Mouse (Mus musculus) bone marrow macrophage, adult 2 months (primary cell): ENCODE data around the gene Aarsd1.

ENCODE experiments used
- CTCF ChIP-seq: IDR thresholded peaks from 2 replicates; pipeline ENCODE4 v1.5.1; 2012; ENCODE audit warnings: low read depth, mild to moderate bottlenecking, low read length, moderate library complexity
- POLR2A ChIP-seq: IDR thresholded peaks from 2 replicates; pipeline ENCODE4 v1.6.1; 2012; ENCODE audit warnings: mild to moderate bottlenecking, low read depth, low read length, borderline replicate concordance

DNA sequence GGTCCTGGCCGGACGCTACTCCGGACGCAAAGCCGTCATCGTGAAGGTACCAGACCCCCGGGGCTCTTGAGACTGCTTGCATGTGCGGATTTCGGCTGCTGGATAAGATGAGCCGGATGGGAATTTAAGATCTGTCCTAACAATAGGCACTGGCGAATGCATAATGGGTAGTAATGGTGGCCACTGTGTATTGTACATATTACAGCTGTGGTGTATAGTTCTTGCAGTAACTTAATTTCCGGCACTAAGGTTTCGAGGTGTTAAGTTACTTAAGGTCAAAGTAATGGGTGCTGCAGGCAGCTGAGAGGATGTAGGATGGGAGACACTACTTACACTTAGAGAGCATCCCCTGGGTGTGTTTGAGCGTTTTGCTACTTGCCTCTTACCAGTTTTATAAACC lies 25.3 kb upstream of the Aarsd1 start:
- TF ChIP-seq POLR2A (no peak), CTCF (no peak)
